Mouse (Mus musculus) heart, embryonic 12.5 days (tissue): ENCODE results near the gene Dock6. TPM values are rescaled to one million over a fixed set of nuclear protein-coding genes. Genes with fewer than 3 reads are reported as not detected.
A peak's percentile ranks its signal among the peaks of the same experiment; 100 is the strongest.

Source experiments
- ATAC-seq: fragments of 200-750 bp; cut with Nextera tagmentation; 2 replicates; pipeline ENCODE4 v1.8.0; 2017; ENCODE audit warnings: moderate TSS enrichment, moderate library complexity; ENCODE audit not compliant: insufficient number of reproducible peaks, low FRiP score
- H3K27ac ChIP-seq: fragments of 300-500 bp; sonication (generic); 2 replicates; pipeline ENCODE4 v1.5.1; 2016; ENCODE audit warnings: mild to moderate bottlenecking, moderate library complexity; ENCODE audit not compliant: poor library complexity, severe bottlenecking
- H3K27me3 ChIP-seq: fragments of 300-500 bp; sonication (generic); replicated peaks from 2 replicates; pipeline ENCODE4 v1.6.1; 2016; ENCODE audit warnings: mild to moderate bottlenecking, moderate library complexity
- H3K36me3 ChIP-seq: fragments of 300-500 bp; sonication (generic); 2 replicates; pipeline ENCODE4 v1.6.1; 2016; ENCODE audit warnings: mild to moderate bottlenecking, moderate library complexity
- H3K4me1 ChIP-seq: fragments of 300-500 bp; sonication (generic); replicated peaks from 2 replicates; pipeline ENCODE4 v1.6.1; 2016; ENCODE audit warnings: mild to moderate bottlenecking
- H3K4me2 ChIP-seq: fragments of 300-500 bp; sonication (generic); 2 replicates; pipeline ENCODE4 v1.6.1; 2016; ENCODE audit warnings: mild to moderate bottlenecking, moderate library complexity
- H3K4me3 ChIP-seq: fragments of 300-500 bp; sonication (generic); 2 replicates; pipeline ENCODE4 v1.5.1; 2016; ENCODE audit warnings: mild to moderate bottlenecking
- H3K9ac ChIP-seq: fragments of 300-500 bp; sonication (generic); 2 replicates; pipeline ENCODE4 v1.6.1; 2016; ENCODE audit warnings: mild to moderate bottlenecking, moderate library complexity
- H3K9me3 ChIP-seq: fragments of 300-500 bp; sonication (generic); replicated peaks from 2 replicates; pipeline ENCODE4 v1.6.1; 2016; ENCODE audit warnings: mild to moderate bottlenecking, moderate library complexity
- WGBS: fragments of 180-500 bp; shearing (Covaris S2); methylation state at CpG from one replicate; pipeline ENCODE4 v1.1.7; 2016; 5-methylcytosine and 5-hydroxymethylcytosine counted together
- polyA plus RNA-seq: library from polyadenylated mRNA; unstranded; fragments of >200 nt; fragmentation: Nextera tagmentation; extraction: Ambion mirVana; gene quantifications from 2 replicates; pipeline ENCODE4 v1.2.1, GENCODE M21; 2016

Gene Dock6
- polyA plus RNA-seq, 1 experiment from 2014 or later = 52.3 TPM

GRCm38 (mm10) chr9:21846755-21847341 is 5.6 kb downstream of the Dock6 start:
- peaks cover 36% of the 10 kb centered on the region for H3K36me3 ChIP-seq
- 10% methylated on average over 11 of the region's 11 CpGs for WGBS
- peak; percentile 79 for ATAC-seq
- peak overlapping the region; percentile 38 for H3K4me3 ChIP-seq
- no peaks in the 10 kb centered on the region for H3K9me3 ChIP-seq
- H3K4me1 ChIP-seq = peaks cover 53% of the 10 kb centered on the region
- H3K27ac ChIP-seq = peak overlapping the region; percentile 90
- H3K27me3 ChIP-seq = no peaks in the 10 kb centered on the region
- H3K9ac ChIP-seq = peak overlapping the region; percentile 71
- H3K4me2 ChIP-seq = peak overlapping the region; percentile 68

- Histone ChIP-seq H3K9ac (no peak overlapping the region), H3K4me3 (no peak overlapping the region), H3K27ac (peak overlapping the region; percentile 90), H3K4me2 (0 out of 2 replicates have a peak overlapping the region, but pooled peaks have one; percentile 68), H3K4me1 (peaks cover 53% of the 10 kb centered on the region), H3K36me3 (peaks cover 48% of the 10 kb centered on the region), H3K9me3 (no peaks in the 10 kb centered on the region), H3K27me3 (no peaks in the 10 kb centered on the region)
- ATAC-seq = no peak
- 43% methylated on average over 14 of the region's 14 CpGs for WGBS
Measured at GRCm38 (mm10) chr9:21845381-21846080, 6.9 kb downstream of the Dock6 start.

- Histone ChIP-seq H3K9me3 (no peaks in the 10 kb centered on the region), H3K27me3 (no peaks in the 10 kb centered on the region), H3K9ac (peak overlapping the region; percentile 42; the same call in 1 of the 2 replicates), H3K36me3 (peaks cover 68% of the 10 kb centered on the region), H3K4me2 (no peak overlapping the region), H3K4me1 (peaks cover 42% of the 10 kb centered on the region), H3K27ac (peak overlapping the region; percentile 72), H3K4me3 (no peak overlapping the region)
- no peak for ATAC-seq
- WGBS = 61% methylated on average over 6 of the region's 6 CpGs
Measured at GRCm38 (mm10) chr9:21843086-21843485, 9.3 kb downstream of the Dock6 start.

- Histone ChIP-seq H3K4me3 (no peak overlapping the region), H3K9ac (peak overlapping the region; percentile 42; the same call in 1 of the 2 replicates), H3K4me2 (no peak overlapping the region), H3K4me1 (peaks cover 35% of the 10 kb centered on the region), H3K27me3 (no peaks in the 10 kb centered on the region), H3K36me3 (peaks cover 75% of the 10 kb centered on the region), H3K9me3 (no peaks in the 10 kb centered on the region), H3K27ac (peak overlapping the region; percentile 72)
- peak; percentile 15; the same call in 1 of the 2 replicates for ATAC-seq
- WGBS = 28% methylated on average over 5 of the region's 5 CpGs
Measured at GRCm38 (mm10) chr9:21842391-21842790, 10.0 kb downstream of the Dock6 start.

- Histone ChIP-seq H3K4me1 (peaks cover 24% of the 10 kb centered on the region), H3K4me2 (no peak overlapping the region), H3K36me3 (peaks cover 85% of the 10 kb centered on the region), H3K4me3 (no peak overlapping the region), H3K9ac (no peak overlapping the region), H3K27me3 (no peaks in the 10 kb centered on the region), H3K9me3 (no peaks in the 10 kb centered on the region), H3K27ac (no peak overlapping the region)
- WGBS = 88% methylated on average over 6 of the region's 6 CpGs
- no peak for ATAC-seq
Measured at GRCm38 (mm10) chr9:21841340-21841739, 11.1 kb downstream of the Dock6 start.

- Histone ChIP-seq H3K4me1 (peaks cover 14% of the 10 kb centered on the region), H3K27me3 (no peaks in the 10 kb centered on the region), H3K36me3 (peaks cover 86% of the 10 kb centered on the region), H3K9ac (no peak overlapping the region), H3K27ac (no peak overlapping the region), H3K4me3 (no peak overlapping the region), H3K4me2 (no peak overlapping the region), H3K9me3 (no peaks in the 10 kb centered on the region)
- 56% methylated on average over 8 of the region's 8 CpGs for WGBS
- ATAC-seq = no peak
Measured at GRCm38 (mm10) chr9:21840115-21840787, 12.2 kb downstream of the Dock6 start.

GRCm38 (mm10) chr9:21837690-21838089 is 14.7 kb downstream of the Dock6 start:
- Histone ChIP-seq H3K9ac (no peak overlapping the region), H3K27me3 (no peaks in the 10 kb centered on the region), H3K4me1 (peaks cover 5% of the 10 kb centered on the region), H3K4me3 (no peak overlapping the region), H3K36me3 (peaks cover 82% of the 10 kb centered on the region), H3K9me3 (no peaks in the 10 kb centered on the region), H3K27ac (no peak overlapping the region), H3K4me2 (no peak overlapping the region)
- ATAC-seq = no peak
- WGBS = 95% methylated on average over 2 of the region's 2 CpGs

- Histone ChIP-seq H3K36me3 (peaks cover 84% of the 10 kb centered on the region), H3K27me3 (no peaks in the 10 kb centered on the region), H3K4me2 (no peak within 1 kb of the TSS), H3K4me3 (no peak within 1 kb of the TSS), H3K9ac (no peak within 1 kb of the TSS), H3K9me3 (no peaks in the 10 kb centered on the region), H3K27ac (no peak within 1 kb of the TSS), H3K4me1 (no peaks in the 10 kb centered on the region)
- WGBS = 85% methylated on average over 15 of the region's 15 CpGs
- no peak for ATAC-seq
Measured at GRCm38 (mm10) chr9:21835258-21835912, 17.1 kb downstream of the Dock6 start, which contains the start of gene Angptl8. Gene Angptl8 (plus strand): TSS chr9:21835510.

- no peak for ATAC-seq
- Histone ChIP-seq H3K9me3 (no peaks in the 10 kb centered on the region), H3K4me2 (no peak overlapping the region), H3K27me3 (no peaks in the 10 kb centered on the region), H3K4me3 (no peak overlapping the region), H3K4me1 (no peaks in the 10 kb centered on the region), H3K27ac (no peak overlapping the region), H3K9ac (no peak overlapping the region), H3K36me3 (peaks cover 80% of the 10 kb centered on the region)
- WGBS = 88% methylated on average over 20 of the region's 20 CpGs
Measured at GRCm38 (mm10) chr9:21831558-21832240, 20.7 kb downstream of the Dock6 start.

GRCm38 (mm10) chr9:21830936-21831335 is 21.5 kb downstream of the Dock6 start:
- H3K27ac ChIP-seq = no peak overlapping the region
- H3K4me3 ChIP-seq = no peak overlapping the region
- 78% methylated on average over 11 of the region's 11 CpGs for WGBS
- H3K9ac ChIP-seq = no peak overlapping the region
- H3K27me3 ChIP-seq = no peaks in the 10 kb centered on the region
- H3K4me1 ChIP-seq = no peaks in the 10 kb centered on the region
- no peak for ATAC-seq
- H3K36me3 ChIP-seq = peaks cover 77% of the 10 kb centered on the region
- no peaks in the 10 kb centered on the region for H3K9me3 ChIP-seq
- H3K4me2 ChIP-seq = no peak overlapping the region
